Mouse (Mus musculus): Measurements from ENCODE around the gene Dus3l. TPM values are rescaled to one million over a fixed set of nuclear protein-coding genes. Genes with fewer than 3 reads are reported as not detected.

Dus3l gene
- polyA plus RNA-seq, 1 experiment from 2014 or later, result 46.7 TPM

Other genes with a start within 250 kb of the Dus3l start
- gene Gm20219, start 210.4 kb upstream of the Dus3l start, polyA plus RNA-seq (2016; fragmentation: Nextera tagmentation; extraction: Ambion mirVana), result 1.0 and 1.6 TPM in 2 replicates
- gene Safb2, start 180.2 kb upstream of the Dus3l start, polyA plus RNA-seq (2016; fragmentation: Nextera tagmentation; extraction: Ambion mirVana), result 103 and 113 TPM in 2 replicates
- gene Safb, start 179.9 kb upstream of the Dus3l start, polyA plus RNA-seq (2016; fragmentation: Nextera tagmentation; extraction: Ambion mirVana), result 151 and 156 TPM in 2 replicates
- gene 2410015M20Rik, start 155.0 kb upstream of the Dus3l start, polyA plus RNA-seq (2016; fragmentation: Nextera tagmentation; extraction: Ambion mirVana), result 211 and 216 TPM in 2 replicates
- 1,768 and 1,771 TPM in 2 replicates for gene Rpl36, start 151.3 kb upstream of the Dus3l start, polyA plus RNA-seq (2016; fragmentation: Nextera tagmentation; extraction: Ambion mirVana)
- gene Lonp1, start 137.9 kb upstream of the Dus3l start, polyA plus RNA-seq (2016; fragmentation: Nextera tagmentation; extraction: Ambion mirVana), result 65.1 and 67.0 TPM in 2 replicates
- gene Catsperd, start 136.6 kb upstream of the Dus3l start, polyA plus RNA-seq (2016; fragmentation: Nextera tagmentation; extraction: Ambion mirVana), result 0.92 and 1.3 TPM in 2 replicates
- 110 and 116 TPM in 2 replicates for gene Ranbp3, start 91.5 kb upstream of the Dus3l start, polyA plus RNA-seq (2016; fragmentation: Nextera tagmentation; extraction: Ambion mirVana)
- 410 and 419 TPM in 2 replicates for gene Ndufa11, start 47.0 kb upstream of the Dus3l start, polyA plus RNA-seq (2016; fragmentation: Nextera tagmentation; extraction: Ambion mirVana)
- gene Vmac, start 46.7 kb upstream of the Dus3l start, polyA plus RNA-seq (2016; fragmentation: Nextera tagmentation; extraction: Ambion mirVana), result 16.5 and 23.1 TPM in 2 replicates
- 18.9 and 19.6 TPM in 2 replicates for gene Nrtn, start 7.2 kb upstream of the Dus3l start, polyA plus RNA-seq (2016; fragmentation: Nextera tagmentation; extraction: Ambion mirVana)
- 0.69 and 1.3 TPM in 2 replicates for gene Prr22, start 5.5 kb downstream of the Dus3l start, polyA plus RNA-seq (2016; fragmentation: Nextera tagmentation; extraction: Ambion mirVana)
- gene Rfx2, start 66.3 kb downstream of the Dus3l start, polyA plus RNA-seq (2016; fragmentation: Nextera tagmentation; extraction: Ambion mirVana), result 3.6 and 4.1 TPM in 2 replicates
- not detected in 2 replicates for gene Acsbg2, start 109.7 kb downstream of the Dus3l start, polyA plus RNA-seq (2016; fragmentation: Nextera tagmentation; extraction: Ambion mirVana)
- gene 1700061G19Rik, start 110.7 kb downstream of the Dus3l start, polyA plus RNA-seq (2016; fragmentation: Nextera tagmentation; extraction: Ambion mirVana), result 0.26 and 0.52 TPM in 2 replicates
- 93.0 and 97.1 TPM in 2 replicates for gene Mllt1, start 170.7 kb downstream of the Dus3l start, polyA plus RNA-seq (2016; fragmentation: Nextera tagmentation; extraction: Ambion mirVana)
- gene Acer1, start 217.4 kb downstream of the Dus3l start, polyA plus RNA-seq (2016; fragmentation: Nextera tagmentation; extraction: Ambion mirVana), result not detected in 2 replicates
- gene Clpp, start 225.5 kb downstream of the Dus3l start, polyA plus RNA-seq (2016; fragmentation: Nextera tagmentation; extraction: Ambion mirVana), result 147 and 151 TPM in 2 replicates
- 37.6 and 39.8 TPM in 2 replicates for gene Alkbh7, start 232.6 kb downstream of the Dus3l start, polyA plus RNA-seq (2016; fragmentation: Nextera tagmentation; extraction: Ambion mirVana)
- gene Pspn, start 235.3 kb downstream of the Dus3l start, polyA plus RNA-seq (2016; fragmentation: Nextera tagmentation; extraction: Ambion mirVana), result not detected in 2 replicates
- 61.5 and 68.2 TPM in 2 replicates for gene Gtf2f1, start 246.5 kb downstream of the Dus3l start, polyA plus RNA-seq (2016; fragmentation: Nextera tagmentation; extraction: Ambion mirVana)
- 0.24 TPM in 1 of 2 replicates, not detected in the other for gene Gm17949, start 246.7 kb downstream of the Dus3l start, polyA plus RNA-seq (2016; fragmentation: Nextera tagmentation; extraction: Ambion mirVana)